Mouse (Mus musculus): ENCODE results near the gene Snx17. TPM values are rescaled to one million over a fixed set of nuclear protein-coding genes. Genes with fewer than 3 reads are reported as not detected.

Gene Snx17
- polyA plus RNA-seq, 1 experiment: 22.2 TPM

DNA sequence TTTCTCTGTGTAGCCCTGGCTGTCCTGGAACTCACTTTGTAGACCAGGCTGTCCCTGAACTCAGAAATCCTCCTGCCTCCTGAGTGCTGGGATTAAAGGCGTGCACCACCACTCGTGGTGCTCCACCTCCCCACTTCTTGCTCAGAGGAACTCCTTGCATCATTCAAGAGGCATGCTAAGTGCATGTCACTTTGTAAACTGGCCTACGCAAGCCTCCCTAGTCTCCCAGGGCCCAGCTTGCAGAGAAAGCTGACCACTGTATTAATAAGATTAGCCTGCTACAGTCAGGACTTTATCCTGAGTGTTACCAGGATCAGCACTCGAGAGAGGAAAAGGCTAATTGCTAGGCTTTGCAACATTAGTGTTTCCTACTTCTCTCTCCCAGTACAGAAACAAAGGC, 24.4 kb upstream of the Snx17 start:
- TF ChIP-seq POLR2A (IDR thresholded peaks at IDR 0.05; ENCODE audit: control insufficient read depth, low read depth, low read length) (no peak), CTCF (IDR thresholded peaks at IDR 0.05; ENCODE audit: control insufficient read depth, insufficient read depth, insufficient replicate concordance, low read depth, low read length) (no peak)
- no peaks in the 10 kb centered on the region for H3K4me1 ChIP-seq (ENCODE audit: control insufficient read depth, insufficient read depth, low read length)
- peaks cover 9% of the 10 kb centered on the region for H3K36me3 ChIP-seq (ENCODE audit: control insufficient read depth, insufficient read depth, low read length)
- no peaks in the 10 kb centered on the region for H3K27me3 ChIP-seq (ENCODE audit: control insufficient read depth, insufficient read depth, low read length)
- no peak overlapping the region for H3K27ac ChIP-seq (ENCODE audit: control insufficient read depth, insufficient read depth, low read depth, low read length)
- no peak overlapping the region for H3K4me3 ChIP-seq (ENCODE audit: control insufficient read depth, low read depth, low read length)

DNA sequence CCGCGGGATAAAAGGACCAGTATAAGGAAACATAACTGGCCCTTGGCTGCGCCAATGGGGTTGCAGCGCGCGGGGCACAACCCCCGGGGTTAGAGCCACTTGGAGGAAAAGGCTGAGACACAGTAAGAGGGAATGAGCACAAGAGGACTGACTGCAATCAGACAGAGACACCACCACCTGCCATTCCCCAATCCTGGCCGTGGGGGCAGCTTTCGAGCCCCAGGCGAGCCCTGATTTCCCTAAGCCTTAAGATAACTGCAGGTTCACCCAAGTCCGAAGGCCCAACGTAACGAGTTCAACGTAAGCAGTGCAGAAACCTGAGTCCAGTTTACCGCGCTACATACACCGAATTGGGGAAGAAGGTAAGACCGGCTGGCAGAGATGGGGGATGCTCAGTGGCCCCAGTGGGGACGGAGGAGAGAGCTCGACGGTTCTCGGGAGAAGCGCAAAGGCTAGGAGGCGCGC, 13.7 kb upstream of the Snx17 start:
- peak overlapping the region; percentile 82 for H3K27ac ChIP-seq (ENCODE audit: control insufficient read depth, insufficient read depth, low read depth, low read length)
- no peaks in the 10 kb centered on the region; the same call in 1 of the 2 replicates for H3K4me1 ChIP-seq (ENCODE audit: control insufficient read depth, insufficient read depth, low read length)
- H3K27me3 ChIP-seq (ENCODE audit: control insufficient read depth, insufficient read depth, low read length): no peaks in the 10 kb centered on the region
- no peak for TF ChIP-seq CTCF (IDR thresholded peaks at IDR 0.05; ENCODE audit: control insufficient read depth, insufficient read depth, insufficient replicate concordance, low read depth, low read length)
- TF ChIP-seq POLR2A (IDR thresholded peaks at IDR 0.05; ENCODE audit: control insufficient read depth, low read depth, low read length): no peak
- H3K4me3 ChIP-seq (ENCODE audit: control insufficient read depth, low read depth, low read length): peak overlapping the region; percentile 90
- H3K36me3 ChIP-seq (ENCODE audit: control insufficient read depth, insufficient read depth, low read length): peaks cover under 1% of the 10 kb centered on the region; the same call in 1 of the 2 replicates

DNA sequence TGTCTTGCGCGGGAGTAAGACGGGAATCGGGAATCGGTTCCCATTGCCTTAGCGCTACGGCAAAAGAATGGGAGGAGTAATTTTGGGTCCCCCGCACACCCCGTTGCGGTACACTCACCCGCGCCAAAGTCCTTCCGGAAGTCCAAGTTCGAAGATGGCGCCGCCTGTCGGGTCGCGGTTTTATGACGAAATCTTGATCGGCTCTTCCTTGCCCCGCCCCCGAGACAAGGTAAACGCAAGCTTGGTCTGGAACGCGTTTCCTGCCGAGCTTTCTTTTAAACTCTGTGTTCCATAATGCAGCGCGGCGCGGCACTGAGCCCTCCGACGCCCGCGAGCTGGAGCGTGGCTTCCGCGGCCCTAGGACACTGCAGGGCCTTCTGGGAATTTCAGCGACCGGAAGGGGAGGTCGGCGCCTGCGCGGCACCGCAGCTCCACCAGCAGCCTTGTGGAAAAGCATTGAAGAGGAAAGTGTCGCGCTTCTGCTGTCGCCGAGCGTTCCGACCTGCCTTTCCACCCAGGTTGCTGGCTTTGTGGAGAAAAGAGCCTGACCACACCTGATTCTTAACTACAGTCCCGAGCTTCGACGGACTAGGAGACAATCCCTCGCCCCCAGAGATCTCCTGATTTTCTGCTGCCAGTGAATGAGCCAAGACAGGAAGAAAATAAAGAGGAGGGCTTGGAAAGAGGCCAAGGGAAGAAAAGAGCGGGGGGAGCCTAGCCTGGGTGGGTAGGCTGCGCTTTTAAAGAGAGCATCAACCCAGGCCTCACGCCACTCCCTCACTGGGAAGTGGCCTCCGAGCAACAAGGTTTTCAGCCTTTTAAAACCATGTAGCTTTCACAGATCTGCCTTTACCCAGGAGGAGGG, 13.0 kb upstream of the Snx17 start, which contains the start of the genes Gm29609 and Gtf3c2:
Gene Gm29609, minus strand, starts transcription at position 146 of the 865 bp plus-strand sequence.
Gene Gtf3c2, minus strand, starts transcription at position 379 of the 865 bp plus-strand sequence.
- Histone ChIP-seq H3K4me1 (ENCODE audit: control insufficient read depth, insufficient read depth, low read length) (no peaks in the 10 kb centered on the region), H3K27me3 (ENCODE audit: control insufficient read depth, insufficient read depth, low read length) (no peaks in the 10 kb centered on the region), H3K27ac (ENCODE audit: control insufficient read depth, insufficient read depth, low read depth, low read length) (peak within 1 kb of the TSS; percentile 82), H3K4me3 (ENCODE audit: control insufficient read depth, low read depth, low read length) (peak within 1 kb of the TSS; percentile 90), H3K36me3 (ENCODE audit: control insufficient read depth, insufficient read depth, low read length) (no peaks in the 10 kb centered on the region)
- TF ChIP-seq CTCF (IDR thresholded peaks at IDR 0.05; ENCODE audit: control insufficient read depth, insufficient read depth, insufficient replicate concordance, low read depth, low read length) (no peak), POLR2A (IDR thresholded peaks at IDR 0.05; ENCODE audit: control insufficient read depth, low read depth, low read length) (peak; percentile 94)

DNA sequence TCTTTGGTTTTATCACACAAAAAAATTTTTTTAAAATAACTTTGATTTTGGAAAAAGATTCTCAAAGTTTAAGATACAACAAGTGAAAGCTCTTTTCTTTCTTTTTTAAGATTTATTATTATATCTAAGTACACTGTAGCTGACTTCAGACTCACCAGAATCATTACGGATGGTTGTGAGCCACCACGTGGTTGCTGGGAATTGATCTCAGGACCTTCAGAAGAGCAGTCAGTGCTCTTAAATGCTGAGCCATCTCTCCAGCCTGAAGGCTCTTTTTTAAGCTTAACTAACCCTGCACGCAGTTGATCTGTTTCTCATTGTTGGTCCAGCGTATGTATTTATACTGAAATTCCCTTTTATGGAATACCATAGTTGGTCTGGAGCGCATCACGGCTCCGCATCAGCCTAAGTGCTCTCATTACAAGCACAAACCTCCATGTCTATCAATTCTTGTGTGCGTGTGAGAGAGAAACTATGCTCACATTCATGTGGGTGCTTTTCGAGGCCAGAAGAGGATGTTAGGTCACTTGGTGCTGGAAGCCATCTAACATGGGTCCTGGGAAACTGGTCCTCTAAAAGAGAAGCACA, 11.8 kb upstream of the Snx17 start:
- Histone ChIP-seq H3K27me3 (ENCODE audit: control insufficient read depth, insufficient read depth, low read length) (no peaks in the 10 kb centered on the region), H3K4me1 (ENCODE audit: control insufficient read depth, insufficient read depth, low read length) (no peaks in the 10 kb centered on the region), H3K36me3 (ENCODE audit: control insufficient read depth, insufficient read depth, low read length) (no peaks in the 10 kb centered on the region), H3K4me3 (ENCODE audit: control insufficient read depth, low read depth, low read length) (no peak overlapping the region), H3K27ac (ENCODE audit: control insufficient read depth, insufficient read depth, low read depth, low read length) (no peak overlapping the region)
- TF ChIP-seq CTCF (IDR thresholded peaks at IDR 0.05; ENCODE audit: control insufficient read depth, insufficient read depth, insufficient replicate concordance, low read depth, low read length) (no peak), POLR2A (IDR thresholded peaks at IDR 0.05; ENCODE audit: control insufficient read depth, low read depth, low read length) (no peak)

DNA sequence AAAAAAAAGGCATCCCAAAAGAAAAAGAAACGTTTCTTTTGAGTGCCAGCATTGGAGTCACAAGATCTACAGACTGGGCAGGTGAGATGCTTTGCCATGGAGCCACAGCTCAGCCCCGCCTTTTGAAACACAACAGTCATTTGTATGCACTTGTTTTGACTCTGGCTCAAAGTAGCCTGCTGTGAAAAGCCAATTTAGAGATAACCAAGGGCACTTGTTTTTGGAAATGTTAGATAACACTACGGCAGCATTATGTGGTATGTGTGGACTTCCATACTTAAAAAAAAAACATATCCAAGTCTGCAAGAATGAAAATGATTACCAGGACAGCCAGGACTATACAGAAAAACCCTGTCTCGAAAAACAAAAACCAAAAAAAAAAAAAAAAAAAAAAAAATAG, 9.3 kb upstream of the Snx17 start:
- H3K27ac ChIP-seq (ENCODE audit: control insufficient read depth, insufficient read depth, low read depth, low read length): no peak overlapping the region
- H3K27me3 ChIP-seq (ENCODE audit: control insufficient read depth, insufficient read depth, low read length): no peaks in the 10 kb centered on the region
- TF ChIP-seq CTCF (IDR thresholded peaks at IDR 0.05; ENCODE audit: control insufficient read depth, insufficient read depth, insufficient replicate concordance, low read depth, low read length) (no peak), POLR2A (IDR thresholded peaks at IDR 0.05; ENCODE audit: control insufficient read depth, low read depth, low read length) (no peak)
- H3K36me3 ChIP-seq (ENCODE audit: control insufficient read depth, insufficient read depth, low read length): no peaks in the 10 kb centered on the region
- no peaks in the 10 kb centered on the region for H3K4me1 ChIP-seq (ENCODE audit: control insufficient read depth, insufficient read depth, low read length)
- no peak overlapping the region for H3K4me3 ChIP-seq (ENCODE audit: control insufficient read depth, low read depth, low read length)

DNA sequence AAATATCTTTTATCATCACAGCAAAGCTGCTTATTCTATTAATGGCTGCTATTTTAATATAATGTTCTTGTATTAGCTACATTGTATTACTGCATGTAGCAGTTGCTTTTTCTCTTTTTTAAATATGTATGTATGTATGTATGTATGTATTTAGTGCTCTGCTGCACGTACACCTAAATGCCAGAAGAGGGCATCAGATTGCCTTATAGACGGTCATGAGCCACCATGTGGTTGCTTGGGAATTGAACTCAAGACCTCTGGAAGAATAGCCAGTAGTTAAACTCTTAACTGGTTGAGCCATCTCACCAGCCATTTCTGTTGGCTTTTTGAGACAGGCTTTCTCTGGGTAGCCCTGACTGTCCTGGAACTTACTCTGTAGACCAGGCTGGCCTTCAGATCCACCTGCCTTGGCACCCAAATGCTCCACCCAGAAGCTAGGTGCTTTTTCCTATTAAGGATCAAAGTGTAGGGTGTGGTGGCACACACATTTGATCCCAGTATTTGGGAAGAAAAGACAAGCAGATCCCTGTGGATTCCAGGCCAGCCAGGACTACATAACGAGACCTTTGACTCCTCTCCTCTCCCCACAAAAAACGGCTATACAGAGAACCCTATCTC, 4.7 kb upstream of the Snx17 start:
- no peak overlapping the region for H3K27ac ChIP-seq (ENCODE audit: control insufficient read depth, insufficient read depth, low read depth, low read length)
- H3K36me3 ChIP-seq (ENCODE audit: control insufficient read depth, insufficient read depth, low read length): no peaks in the 10 kb centered on the region; the same call in 1 of the 2 replicates
- H3K27me3 ChIP-seq (ENCODE audit: control insufficient read depth, insufficient read depth, low read length): no peaks in the 10 kb centered on the region
- TF ChIP-seq CTCF (IDR thresholded peaks at IDR 0.05; ENCODE audit: control insufficient read depth, insufficient read depth, insufficient replicate concordance, low read depth, low read length) (no peak), POLR2A (IDR thresholded peaks at IDR 0.05; ENCODE audit: control insufficient read depth, low read depth, low read length) (no peak)
- no peak overlapping the region for H3K4me3 ChIP-seq (ENCODE audit: control insufficient read depth, low read depth, low read length)
- peaks cover 3% of the 10 kb centered on the region; the same call in 1 of the 2 replicates for H3K4me1 ChIP-seq (ENCODE audit: control insufficient read depth, insufficient read depth, low read length)

DNA sequence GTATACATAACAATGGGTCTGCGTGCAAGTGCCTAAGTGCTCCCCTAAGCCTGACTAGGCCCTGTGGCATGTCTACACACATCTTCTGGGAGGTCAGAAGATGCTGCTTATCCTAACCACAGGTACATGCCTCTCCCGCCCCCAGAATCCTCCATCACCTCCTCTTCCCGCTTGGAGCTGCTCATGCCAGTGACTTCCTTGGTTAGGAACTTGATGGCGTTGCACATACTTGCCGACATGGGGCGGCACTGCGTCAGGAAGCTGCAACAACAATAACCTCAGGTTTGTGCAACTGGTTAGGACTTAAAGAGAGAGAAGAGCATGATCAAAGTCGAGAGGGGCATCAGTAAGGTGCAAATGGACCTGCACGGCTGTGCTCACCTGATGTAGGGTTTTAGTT, 2.8 kb upstream of the Snx17 start:
- Histone ChIP-seq H3K4me3 (ENCODE audit: control insufficient read depth, low read depth, low read length) (no peak overlapping the region), H3K4me1 (ENCODE audit: control insufficient read depth, insufficient read depth, low read length) (peaks cover 6% of the 10 kb centered on the region), H3K36me3 (ENCODE audit: control insufficient read depth, insufficient read depth, low read length) (no peaks in the 10 kb centered on the region; the same call in 1 of the 2 replicates), H3K27ac (ENCODE audit: control insufficient read depth, insufficient read depth, low read depth, low read length) (no peak overlapping the region), H3K27me3 (ENCODE audit: control insufficient read depth, insufficient read depth, low read length) (no peaks in the 10 kb centered on the region)
- TF ChIP-seq POLR2A (IDR thresholded peaks at IDR 0.05; ENCODE audit: control insufficient read depth, low read depth, low read length) (no peak), CTCF (IDR thresholded peaks at IDR 0.05; ENCODE audit: control insufficient read depth, insufficient read depth, insufficient replicate concordance, low read depth, low read length) (no peak)
